Mouse (Mus musculus) gastrocnemius, adult 8-10 months (tissue): Measurements from ENCODE around the gene Amigo3. TPM values are rescaled to one million over a fixed set of nuclear protein-coding genes. Genes with fewer than 3 reads are reported as not detected.
"Not testable (repeated sequence)": the region's sequence is repeated elsewhere in the genome, so short reads cannot be mapped to it uniquely, and the experiment has no call there.

ENCODE experiments used
- DNase-seq, 2 experiments: peaks; one replicate each; pipeline ENCODE4 v3.0.0; 2022; ENCODE audit warnings: low spot score in 2 of 2
- total RNA-seq, 4 experiments: library from RNA; stranded (reverse); gene quantifications; 2 replicates each; pipeline ENCODE4 v1.2.4; 2022

Amigo3 gene
- total RNA-seq = 1 to 10 TPM in 3 of 4 experiments, under 1 TPM in 1; 0.80 to 2.2 (median 1.5) TPM

DNA sequence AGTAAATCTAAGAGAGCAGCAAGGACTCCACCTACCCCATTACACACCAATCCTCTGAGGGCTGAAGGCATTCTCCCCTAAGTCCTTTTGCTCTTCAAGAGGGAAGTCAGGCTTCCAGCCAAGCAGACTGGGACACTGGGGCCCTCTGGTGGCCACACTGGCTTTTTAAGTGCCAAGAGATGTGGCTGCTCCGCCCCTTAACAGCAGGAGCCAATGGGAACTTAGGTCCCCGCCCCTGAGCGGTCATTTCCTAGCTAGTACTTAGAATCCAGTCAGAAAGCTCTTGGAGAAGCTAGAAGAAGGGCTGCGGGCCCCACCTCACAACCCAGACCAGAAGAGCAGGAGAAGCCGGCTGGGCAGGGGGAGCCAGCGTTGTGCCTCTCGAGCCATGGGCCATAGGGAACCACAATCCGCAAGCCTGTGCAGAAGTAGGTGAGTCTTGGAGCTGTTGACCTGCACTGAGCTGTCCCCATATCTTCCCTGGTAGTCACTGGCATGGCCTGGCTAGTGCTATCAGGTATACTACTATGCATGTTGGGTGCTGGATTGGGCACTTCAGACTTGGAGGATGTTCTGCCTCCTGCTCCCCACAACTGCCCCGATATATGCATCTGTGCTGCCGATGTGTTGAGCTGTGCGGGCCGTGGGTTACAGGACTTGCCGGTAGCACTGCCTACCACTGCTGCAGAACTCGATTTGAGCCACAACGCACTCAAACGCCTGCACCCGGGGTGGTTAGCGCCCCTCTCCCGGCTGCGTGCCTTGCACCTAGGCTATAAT, at the start of gene Amigo3:
TSS of gene Amigo3 (plus strand) at position 275 of the 780 bp plus-strand sequence.
- DNase-seq = peak; percentile 97 to 98

DNA sequence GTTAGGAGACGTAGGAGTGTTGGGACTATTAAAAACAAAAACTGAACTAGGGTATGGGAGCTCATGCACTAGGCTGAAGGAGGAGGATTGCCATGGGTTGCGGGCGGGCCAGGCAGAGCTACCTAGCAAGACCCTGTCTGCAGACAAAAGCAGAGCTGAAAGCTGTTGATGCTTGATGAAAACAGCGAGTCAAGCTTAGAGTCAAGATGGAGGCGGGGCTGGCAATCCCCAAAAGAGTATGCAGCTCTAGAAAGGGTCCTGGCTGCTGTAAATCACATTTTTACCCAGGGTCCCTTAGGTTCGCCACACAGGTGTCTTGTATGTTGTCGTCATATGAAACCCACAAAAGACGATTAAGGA, 49.4 kb upstream of the Amigo3 start:
- no peak for DNase-seq

DNA sequence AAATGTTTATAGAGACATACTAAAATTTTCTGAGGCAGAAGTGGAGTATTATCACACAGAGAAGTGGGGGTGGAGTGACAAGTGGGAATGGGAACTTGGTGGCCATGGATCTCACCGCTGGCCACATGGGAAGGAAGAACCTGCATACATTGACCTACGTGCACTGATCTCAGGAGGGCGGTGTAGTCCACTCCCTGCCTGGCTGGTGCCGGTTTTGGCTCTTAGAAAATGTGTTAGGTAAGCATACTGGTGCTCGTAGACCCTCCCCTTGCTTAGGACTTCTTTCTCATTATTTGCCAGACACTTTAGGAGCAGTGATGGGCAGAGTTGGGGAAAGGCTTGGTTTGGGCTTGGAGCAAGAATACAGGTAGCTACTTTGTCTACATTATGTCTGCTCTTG, 44.9 kb upstream of the Amigo3 start:
- DNase-seq = no peak

DNA sequence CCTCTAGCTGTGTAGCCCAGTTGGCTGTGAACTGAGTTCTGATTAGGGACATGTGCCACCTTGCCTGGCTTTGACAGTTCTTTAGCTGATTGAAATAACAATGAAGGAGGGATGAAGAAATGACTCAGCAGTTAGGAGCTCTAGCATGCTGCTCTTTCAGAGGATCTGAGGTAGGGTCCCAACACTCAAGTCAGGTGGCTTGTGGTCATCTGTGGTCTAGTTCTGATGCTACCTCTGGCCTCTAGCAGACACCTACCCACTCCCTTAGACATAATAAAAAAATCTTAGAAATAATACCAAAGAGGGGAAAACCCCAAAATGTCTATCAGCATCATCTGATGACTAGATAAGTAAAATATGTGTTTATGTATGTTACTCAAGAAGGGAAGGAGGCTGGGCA, 42.6 kb upstream of the Amigo3 start:
- no peak for DNase-seq

DNA sequence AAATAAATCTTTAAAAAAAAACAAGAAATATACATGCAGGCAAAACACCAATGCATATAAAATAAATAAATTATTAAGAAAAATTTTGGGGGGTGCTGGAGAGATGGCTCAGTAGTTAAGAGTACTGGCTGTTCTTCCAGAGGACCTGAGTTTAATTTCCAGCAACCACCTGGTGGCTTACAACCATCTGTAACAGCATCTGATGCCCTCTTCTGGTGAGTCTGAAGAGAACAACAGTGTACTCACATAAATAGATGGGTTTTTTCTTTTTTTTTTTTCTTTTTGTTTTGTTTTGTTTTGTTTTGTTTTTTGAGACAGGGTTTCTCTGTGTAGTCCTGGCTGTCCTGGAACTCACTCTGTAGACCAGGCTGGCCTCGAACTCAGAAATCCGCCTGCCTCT, 39.4 kb upstream of the Amigo3 start:
- not testable (repeated sequence) for DNase-seq

DNA sequence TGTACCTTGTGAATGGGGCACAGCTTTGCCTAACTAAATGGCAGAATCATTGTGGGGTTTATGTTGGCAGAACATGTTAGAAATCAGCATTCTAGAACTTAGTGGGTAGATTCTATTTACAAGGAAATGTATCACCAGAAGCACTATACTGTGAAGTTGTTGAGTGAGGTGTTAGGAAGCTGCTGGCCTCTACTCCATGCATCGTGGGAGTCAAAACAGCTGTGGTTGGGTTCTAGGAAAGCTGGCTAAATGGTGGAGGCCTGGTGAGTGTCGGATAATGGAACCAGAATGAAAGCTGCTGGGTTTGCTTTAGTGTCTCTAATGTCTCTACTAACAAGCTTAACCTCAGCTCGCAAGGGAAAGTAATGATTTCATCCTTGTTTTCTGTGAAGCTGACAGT, 35.8 kb upstream of the Amigo3 start:
- no peak for DNase-seq

DNA sequence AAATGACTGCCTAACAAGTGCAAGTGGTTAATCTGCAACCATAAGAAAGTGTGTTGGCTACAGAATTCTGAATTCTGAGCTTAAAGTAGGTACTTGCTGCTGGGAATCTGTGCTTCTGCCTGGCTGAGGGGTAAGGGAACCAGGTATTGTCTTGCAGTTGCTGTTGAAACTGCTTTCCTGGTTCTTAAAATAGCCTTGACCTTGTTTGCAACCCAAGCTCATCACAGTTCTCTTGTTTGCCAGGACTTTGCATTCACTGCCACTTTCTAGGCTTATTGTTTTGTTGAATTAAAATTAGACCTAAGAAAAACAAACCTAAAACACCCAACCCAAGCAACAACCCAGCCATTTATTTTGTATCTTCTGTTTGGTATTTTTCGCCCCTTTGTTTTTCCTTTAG, 32.2 kb upstream of the Amigo3 start:
- no peak for DNase-seq

DNA sequence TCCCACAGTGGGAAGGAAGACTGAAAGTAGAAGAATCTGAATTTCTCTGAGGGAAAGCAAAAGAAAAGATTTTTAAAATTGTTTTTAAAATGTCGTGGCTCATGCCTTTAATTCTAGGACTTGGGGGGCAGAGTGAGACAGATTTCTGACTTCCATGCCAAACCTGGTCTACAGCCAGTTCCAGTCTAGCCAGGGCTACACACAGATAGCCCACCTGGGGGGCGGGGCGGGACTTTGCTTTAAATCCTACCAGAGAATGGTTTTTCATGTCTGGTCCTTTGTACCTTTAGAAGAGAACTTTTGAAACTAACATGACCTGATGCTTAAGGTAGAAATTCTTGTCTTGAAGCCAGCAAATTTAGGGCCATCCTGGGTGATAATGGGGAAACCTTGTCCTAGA, 29.7 kb upstream of the Amigo3 start:
- no peak for DNase-seq

DNA sequence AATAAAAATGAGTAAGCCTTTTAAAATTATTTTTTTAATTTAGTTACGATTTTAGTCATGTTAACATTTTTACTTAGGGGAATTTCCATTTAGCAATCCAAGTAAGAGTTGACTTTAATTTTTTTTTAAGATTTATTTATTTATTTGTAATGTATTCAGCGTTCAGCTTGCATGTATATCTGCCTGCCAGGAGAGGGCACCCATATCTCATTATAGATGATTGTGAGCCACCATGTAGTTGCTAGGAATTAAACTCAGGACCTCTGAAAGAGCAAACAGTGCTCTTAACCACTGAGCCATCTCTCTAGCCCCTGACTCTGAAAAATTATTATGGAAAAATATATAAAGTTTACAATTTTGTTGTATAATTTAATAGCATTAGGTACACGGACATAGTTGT, 26.4 kb upstream of the Amigo3 start:
- DNase-seq = no peak

DNA sequence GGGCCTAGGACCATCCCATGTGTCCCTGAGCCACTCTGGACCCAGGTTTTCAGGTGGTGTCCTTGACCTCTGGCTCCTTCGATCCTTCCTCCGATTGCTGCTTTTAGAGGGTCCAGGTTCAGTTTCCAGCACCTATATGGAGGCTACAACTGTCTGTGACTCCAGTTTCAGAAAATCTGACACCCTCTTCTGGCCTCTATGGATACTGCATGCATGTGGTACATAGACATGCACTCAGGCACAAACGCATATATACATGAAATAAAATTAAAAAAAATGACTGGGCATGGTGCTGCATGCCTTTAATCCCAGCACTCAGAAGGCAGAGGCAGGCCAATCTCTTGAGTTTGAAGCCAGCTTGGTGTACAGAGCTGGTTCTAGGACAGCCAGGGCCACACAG, 25.1 kb upstream of the Amigo3 start:
- DNase-seq = no peak

DNA sequence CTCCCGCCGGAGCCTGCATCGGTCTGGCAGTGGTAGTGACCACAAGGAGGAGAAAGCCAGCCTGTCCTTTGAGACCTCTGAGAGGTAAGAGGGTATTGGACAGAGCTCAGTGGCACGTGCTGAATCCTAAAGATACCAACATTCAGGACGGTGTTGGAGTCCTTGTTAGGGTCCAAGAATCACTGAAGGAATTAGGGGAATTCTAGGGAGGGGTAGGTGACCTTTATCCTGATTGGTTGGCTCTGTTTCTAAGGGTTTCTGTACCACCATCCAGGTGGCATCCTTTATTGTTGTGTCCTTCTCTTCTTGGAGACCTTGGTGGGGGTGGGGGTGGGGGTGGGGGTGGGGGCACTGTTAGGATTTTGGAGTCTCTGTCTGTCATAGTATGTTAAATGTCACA, 20.8 kb upstream of the Amigo3 start:
- no peak for DNase-seq

DNA sequence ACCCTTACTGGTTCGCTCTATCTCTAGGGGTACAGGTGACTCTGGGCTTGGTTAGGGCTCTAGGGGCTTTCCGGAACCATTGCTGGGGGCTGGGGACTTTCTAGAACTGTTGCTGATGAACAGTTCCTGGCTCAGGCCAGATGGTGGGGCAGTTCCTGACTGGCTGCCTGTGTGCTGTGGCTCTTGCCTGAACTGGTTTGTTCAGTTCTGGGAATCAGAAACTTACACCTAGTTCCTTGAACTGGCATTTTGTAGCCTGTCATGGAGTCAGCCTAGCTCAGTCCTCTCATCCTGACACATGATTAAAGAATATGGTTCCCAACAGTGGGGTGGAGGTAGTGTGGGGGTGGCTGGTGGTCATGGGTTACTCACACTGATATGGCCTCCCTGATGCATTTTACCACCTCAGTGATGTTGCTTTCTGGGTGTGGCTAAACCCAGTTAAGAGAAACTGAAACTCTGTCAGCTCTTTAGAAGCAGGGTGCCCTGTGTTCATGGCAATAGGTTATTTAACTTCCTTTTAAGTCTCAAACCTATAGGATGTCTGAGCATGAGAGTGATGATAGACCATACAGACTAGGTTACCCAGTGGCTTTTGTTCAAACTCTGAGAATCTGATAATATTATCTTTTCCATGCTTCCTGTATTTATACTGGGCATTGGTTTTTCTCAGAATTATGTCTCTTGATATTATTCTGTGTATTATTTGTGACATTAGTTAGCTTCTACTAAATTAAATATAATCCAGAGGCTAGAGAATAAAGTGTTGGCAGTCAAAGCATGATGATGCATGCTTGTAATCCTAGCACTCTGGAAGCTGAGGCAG, 17.4 kb upstream of the Amigo3 start:
- no peak for DNase-seq

DNA sequence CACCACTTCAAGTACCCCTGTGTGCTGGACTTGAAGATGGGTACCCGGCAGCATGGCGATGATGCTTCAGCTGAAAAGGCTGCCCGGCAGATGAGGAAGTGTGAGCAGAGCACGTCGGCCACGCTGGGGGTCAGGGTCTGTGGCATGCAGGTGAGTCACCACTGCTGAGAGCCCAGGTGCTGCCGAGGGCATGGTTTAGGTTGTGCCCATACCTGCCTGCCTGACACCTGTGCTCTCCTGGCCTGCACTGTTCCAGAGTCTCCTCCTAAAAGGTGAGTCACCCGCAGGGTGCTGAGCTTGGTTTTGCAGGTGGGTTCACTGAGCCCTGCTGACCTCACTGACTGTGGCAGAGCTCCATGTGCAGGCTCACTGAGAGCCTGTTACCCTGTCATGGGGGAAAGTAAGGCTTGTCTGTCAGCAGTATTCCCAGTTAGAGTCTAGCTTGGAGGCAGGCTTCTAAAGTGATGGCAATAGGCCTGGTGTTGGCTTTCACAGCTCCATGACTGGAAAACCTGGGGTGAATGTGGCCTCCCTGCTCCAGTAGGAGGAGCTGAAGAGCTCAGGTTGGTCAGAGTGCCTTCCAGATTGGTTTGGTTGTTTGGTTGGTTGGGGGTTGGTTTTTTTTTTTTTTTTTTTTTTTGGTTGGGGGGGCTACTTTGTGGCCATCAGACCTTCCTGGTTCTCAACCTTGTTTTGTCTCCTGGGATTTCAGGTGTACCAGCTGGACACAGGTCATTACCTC, 8.0 kb upstream of the Amigo3 start:
- no peak for DNase-seq

DNA sequence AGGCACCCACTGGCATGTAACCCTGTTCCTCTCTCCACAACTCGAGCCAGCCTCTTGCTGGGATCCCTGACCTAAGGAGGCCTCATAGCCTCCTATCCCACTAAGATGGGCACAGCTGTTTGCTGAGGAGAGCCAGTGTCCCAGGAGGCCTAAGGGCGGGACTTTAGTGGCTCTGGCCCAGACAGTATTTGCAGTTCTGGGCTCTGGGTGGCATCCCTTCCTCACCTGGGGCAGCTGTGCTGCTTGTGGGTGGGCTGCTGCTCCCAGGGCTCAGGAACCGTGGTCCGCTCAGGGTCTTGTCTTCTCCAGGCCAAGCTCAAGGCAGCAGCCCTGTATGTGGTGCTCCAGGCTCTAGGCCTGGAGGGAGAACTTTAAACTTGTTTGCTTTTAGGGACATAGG, 6.4 kb upstream of the Amigo3 start:
- peak in 1 of 2 experiments; percentile 9 for DNase-seq

DNA sequence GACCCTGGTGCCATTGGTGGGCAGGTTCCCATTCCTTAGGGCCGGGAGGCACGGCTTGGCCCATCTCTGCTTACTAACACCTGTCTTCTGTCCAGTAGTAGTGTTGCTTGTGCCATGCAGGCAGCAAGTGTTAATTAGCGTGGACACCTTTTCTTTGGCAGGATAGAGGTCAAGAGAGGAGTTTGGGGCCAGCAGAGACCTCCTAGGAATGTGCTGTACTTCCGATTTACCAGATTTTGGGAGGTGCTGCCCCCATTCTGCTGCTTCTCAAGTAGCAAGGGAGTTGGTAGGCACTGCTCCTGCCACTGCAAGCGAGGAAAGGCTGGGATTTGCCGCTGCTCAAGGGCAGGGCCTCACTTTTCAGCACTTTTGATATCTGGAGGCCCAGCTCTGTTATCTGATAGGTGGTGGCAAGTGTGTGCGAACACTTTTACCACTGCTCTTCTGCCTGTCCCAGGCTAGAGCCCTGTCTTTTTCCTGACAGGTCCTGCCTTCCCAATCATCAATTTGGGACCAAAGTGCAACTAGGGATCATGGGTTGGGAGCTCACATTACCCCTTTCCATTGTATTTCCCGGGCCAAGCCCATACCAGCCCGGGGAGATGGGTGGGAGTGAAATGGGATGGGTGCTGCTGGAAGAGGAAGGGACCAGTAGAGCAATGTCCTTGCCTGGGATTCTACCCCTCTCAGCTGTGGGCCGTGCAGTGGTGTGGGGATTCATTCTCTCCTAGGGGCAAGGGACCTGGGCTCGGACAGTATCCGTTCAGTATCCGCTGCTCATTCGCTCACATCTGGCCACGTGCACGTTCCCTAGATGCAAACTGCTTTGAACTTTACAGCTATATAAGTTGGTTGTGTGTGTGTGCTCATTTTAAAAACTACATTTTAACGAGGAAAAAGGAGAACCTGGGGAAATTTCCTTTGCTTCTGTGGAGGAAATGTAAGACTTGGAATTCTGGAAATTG, 5.1 kb upstream of the Amigo3 start:
- DNase-seq = peak in 1 of 2 experiments; percentile 3

DNA sequence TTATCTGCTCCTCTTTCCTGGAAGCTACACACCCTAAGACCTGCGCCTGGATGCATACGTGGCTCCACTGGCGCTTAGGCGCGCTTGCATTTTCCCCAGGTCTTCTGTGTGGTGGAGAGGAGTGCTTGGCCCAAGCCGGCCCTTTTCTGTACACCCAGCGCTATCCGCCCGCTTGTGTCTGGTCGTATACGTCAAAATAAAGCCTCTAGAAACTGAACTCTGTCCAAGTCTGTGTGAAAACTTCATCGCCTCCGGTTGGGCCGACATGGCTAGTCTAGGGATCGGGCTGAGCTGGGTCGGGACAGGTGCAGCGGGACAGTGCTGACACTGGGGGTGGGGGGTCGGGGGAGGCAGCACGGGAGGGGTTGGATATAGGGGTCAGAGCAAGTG, 4.4 kb upstream of the Amigo3 start:
- DNase-seq = peak in 1 of 2 experiments; percentile 10

DNA sequence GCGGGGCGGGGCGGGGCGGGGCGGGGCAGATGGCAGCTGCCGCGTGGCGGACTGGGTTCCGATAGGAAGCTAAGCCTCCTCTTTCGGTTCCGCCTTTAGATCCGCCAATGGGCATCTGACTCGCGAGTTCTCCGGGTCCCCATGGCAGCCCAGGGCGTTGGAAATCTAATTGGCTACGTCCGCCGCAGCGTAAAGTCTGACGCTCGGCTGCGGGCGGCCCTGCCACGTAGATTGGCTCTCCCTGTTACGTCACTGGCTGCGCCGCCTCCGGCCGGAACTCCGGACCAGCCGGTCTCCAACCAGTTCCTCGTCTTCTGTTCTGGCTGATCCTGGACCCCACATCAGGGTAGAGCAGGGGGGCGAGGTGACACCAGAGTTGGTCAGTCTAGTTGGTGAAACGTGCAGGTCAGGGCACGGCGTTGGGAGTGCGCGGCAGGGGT, 3.9 kb upstream of the Amigo3 start, which contains the start of gene Gmppb:
TSS of gene Gmppb (plus strand) at position 227 of the 440 bp plus-strand sequence.
- DNase-seq = peak; percentile 88 to 95

DNA sequence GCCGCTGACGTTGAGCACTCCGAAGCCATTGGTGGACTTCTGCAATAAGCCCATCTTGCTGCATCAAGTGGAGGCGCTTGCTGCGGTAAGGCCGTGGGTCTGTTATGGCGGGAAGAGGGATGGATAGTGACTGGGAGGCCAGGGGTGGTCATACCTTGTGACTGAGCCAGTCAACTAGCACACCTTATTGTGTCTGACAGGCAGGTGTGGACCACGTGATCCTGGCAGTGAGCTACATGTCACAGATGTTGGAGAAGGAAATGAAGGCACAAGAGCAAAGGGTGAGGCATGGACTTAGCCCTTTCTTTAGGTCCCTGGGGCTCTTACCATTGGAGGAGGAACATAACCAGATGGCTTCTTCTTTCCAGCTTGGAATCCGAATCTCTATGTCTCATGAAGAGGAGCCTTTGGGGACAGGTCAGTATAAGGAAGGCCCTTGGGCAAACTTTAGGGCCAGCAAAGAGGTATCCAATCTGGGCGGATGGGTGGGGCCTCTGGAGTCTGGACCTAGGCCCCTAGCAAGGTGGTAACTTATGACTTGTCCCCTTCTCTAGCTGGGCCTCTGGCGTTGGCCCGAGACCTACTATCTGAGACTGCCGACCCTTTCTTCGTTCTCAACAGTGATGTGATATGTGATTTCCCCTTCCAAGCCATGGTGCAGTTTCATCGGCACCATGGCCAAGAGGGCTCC, 3.3 kb upstream of the Amigo3 start:
- no peak for DNase-seq

DNA sequence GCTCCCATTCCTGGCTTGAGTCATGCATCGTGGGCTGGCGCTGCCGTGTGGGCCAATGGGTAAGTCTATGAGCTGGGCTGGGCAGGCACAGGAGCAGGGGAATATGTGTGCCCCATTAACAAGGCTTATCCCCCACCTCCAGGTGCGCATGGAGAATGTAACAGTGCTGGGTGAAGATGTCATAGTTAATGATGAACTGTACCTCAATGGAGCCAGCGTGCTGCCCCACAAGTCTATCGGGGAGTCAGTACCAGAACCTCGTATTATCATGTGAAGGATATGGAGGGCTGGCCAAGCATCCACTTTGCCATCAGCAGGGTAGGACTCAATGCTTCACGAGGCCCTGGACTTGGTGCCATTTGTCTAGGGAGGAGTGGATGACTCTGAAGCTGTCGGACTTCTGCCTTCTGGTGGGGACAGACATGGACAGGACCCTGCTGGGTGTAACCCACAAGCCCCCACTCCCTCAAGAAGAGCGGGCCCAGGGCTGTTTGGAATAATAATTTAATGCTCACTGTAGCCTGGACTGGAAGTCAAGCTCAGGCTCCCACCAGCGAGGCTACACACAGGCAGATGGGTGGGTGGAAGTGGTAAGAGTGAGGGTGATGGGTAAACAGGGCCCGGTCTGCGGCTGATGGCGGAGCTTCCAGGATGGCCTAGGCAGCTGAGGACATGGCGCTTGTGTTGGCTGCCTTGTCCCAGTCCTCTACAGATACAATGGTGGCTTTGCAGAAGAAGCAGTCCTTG, 1.6 kb upstream of the Amigo3 start:
- DNase-seq = peak in 1 of 2 experiments; percentile 2

DNA sequence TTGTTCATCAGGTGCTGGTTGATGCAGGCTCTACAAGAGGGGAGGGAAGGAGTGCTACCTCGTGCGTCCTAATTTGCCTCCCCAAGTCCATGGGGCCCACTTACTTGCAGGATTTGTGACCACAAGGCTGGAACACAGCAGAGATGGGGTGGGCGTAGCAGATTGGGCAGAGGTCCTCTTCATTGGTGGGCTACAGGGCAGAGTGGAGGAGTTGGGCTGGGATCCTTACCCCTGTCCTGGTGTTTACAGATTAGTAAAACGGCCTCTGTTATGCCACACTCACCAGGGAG, 1.1 kb upstream of the Amigo3 start:
- DNase-seq = no peak
